Mouse (Mus musculus) forebrain, embryonic 12.5 days (tissue): Measurements from ENCODE around the gene Trpv4. TPM values are rescaled to one million over a fixed set of nuclear protein-coding genes. Genes with fewer than 3 reads are reported as not detected.

Experiments
- ATAC-seq: fragments of 200-750 bp; cut with Nextera tagmentation; 2 replicates; pipeline ENCODE4 v1.8.0; 2017; ENCODE audit warnings: moderate TSS enrichment; ENCODE audit not compliant: low FRiP score
- H3K27ac ChIP-seq: fragments of 300-500 bp; sonication (generic); 2 replicates; pipeline ENCODE4 v1.5.1; 2016; ENCODE audit warnings: mild to moderate bottlenecking
- H3K27me3 ChIP-seq: fragments of 300-500 bp; sonication (generic); 2 replicates; pipeline ENCODE4 v1.6.1; 2016; ENCODE audit warnings: mild to moderate bottlenecking
- H3K36me3 ChIP-seq: fragments of 300-500 bp; sonication (generic); replicated peaks from 2 replicates; pipeline ENCODE4 v1.6.1; 2016; ENCODE audit warnings: mild to moderate bottlenecking
- H3K4me1 ChIP-seq: fragments of 300-500 bp; sonication (generic); 2 replicates; pipeline ENCODE4 v1.6.1; 2016
- H3K4me2 ChIP-seq: fragments of 300-500 bp; sonication (generic); 2 replicates; pipeline ENCODE4 v1.6.1; 2016; ENCODE audit warnings: mild to moderate bottlenecking, moderate library complexity
- H3K4me3 ChIP-seq: fragments of 300-500 bp; sonication (generic); replicated peaks from 2 replicates; pipeline ENCODE4 v1.5.1; 2016; ENCODE audit warnings: mild to moderate bottlenecking
- H3K9ac ChIP-seq: fragments of 300-500 bp; sonication (generic); 2 replicates; pipeline ENCODE4 v1.6.1; 2016; ENCODE audit warnings: mild to moderate bottlenecking
- H3K9me3 ChIP-seq: fragments of 300-500 bp; sonication (generic); 2 replicates; pipeline ENCODE4 v1.6.1; 2016
- WGBS: fragments of 180-500 bp; shearing (Covaris S2); methylation state at CpG from one replicate; pipeline ENCODE4 v1.1.7; 2016; 5-methylcytosine and 5-hydroxymethylcytosine counted together
- polyA plus RNA-seq: library from polyadenylated mRNA; unstranded; fragments of >200 nt; fragmentation: Nextera tagmentation; extraction: Ambion mirVana; gene quantifications from 2 replicates; pipeline ENCODE4 v1.2.1, GENCODE M21; 2016

The Trpv4 gene
- polyA plus RNA-seq, 1 experiment from 2014 or later: 0.69 TPM

DNA sequence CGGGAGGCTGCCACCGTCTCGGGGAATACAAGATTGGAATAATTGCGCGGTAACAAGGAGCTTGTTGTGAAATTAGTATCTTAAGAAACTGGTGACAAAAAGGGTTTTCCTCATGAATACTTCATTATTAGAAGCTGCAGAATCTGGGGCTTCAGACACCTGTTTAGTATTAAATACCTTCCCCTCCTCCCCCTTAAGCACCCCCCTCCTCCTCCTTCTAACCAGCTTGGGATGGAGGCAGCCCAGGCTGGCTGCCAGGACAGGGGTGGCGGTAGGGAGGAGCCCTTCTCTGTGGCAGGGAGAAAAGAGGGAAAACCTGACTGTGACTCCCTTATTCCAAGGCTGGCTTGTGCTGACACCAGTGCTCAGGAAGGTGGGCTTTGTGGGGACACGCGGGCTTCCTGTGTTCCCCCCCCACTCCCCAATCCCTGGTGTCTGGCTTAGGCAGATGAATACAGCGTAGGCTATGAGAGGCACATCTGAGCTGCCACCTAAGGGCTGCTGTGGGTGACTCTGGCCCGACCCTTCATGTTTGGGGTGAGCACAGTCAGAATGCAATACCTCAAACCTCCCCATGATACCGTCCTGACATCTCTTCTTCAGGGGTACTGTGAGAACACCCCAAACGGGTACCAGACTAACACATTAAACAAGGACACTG, 64.9 kb downstream of the Trpv4 start:
- Histone ChIP-seq H3K9me3 (no peaks in the 10 kb centered on the region), H3K27ac (peak overlapping the region; percentile 77), H3K36me3 (peaks cover 16% of the 10 kb centered on the region), H3K27me3 (peaks cover 9% of the 10 kb centered on the region; the same call in 1 of the 2 replicates), H3K4me2 (peak overlapping the region; percentile 32), H3K4me3 (no peak overlapping the region), H3K9ac (no peak overlapping the region), H3K4me1 (peaks cover 87% of the 10 kb centered on the region)
- 41% methylated on average over 12 of the region's 12 CpGs for WGBS
- peak; percentile 39; the same call in 1 of the 2 replicates for ATAC-seq

DNA sequence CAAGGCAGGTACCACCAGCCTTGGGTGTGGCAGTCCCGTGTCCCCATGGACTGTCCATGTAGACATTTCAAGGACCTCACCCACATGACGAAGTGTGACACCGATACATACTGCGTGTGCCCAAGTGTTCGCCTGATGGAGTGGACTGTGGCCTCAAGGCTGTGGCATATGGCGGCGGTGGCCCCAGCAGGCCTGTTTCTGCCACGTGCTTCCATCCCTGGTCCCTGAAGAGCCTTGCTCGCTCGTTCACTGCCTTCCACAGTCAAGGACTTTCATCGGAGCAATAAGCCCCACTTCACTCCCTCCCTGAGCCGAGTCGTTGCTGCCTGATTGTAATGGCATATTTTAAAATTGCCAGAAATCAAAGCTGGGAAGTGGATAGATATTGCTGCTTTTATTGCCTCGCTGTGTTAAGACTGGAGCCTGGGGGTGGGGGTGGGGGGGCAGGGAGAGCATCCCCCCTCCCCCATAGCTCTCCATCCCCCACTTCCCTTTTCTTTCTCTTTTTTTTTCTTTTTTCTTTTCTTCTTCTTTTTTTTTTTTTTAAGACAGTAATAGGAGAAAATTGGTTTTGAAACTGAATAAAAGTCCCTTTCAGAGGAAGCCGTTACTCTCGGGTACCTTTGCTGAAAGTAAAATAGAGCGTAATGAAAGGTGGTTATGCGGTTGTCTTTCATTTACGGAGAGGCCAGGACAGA, 65.6 kb downstream of the Trpv4 start:
- ATAC-seq: no peak
- Histone ChIP-seq H3K4me3 (no peak overlapping the region), H3K4me2 (peak overlapping the region; percentile 32; the same call in 1 of the 2 replicates), H3K36me3 (peaks cover 16% of the 10 kb centered on the region), H3K27ac (peak overlapping the region; percentile 79), H3K9ac (no peak overlapping the region), H3K27me3 (peaks cover 9% of the 10 kb centered on the region; the same call in 1 of the 2 replicates), H3K4me1 (peaks cover 94% of the 10 kb centered on the region), H3K9me3 (no peaks in the 10 kb centered on the region)
- 35% methylated on average over 19 of the region's 19 CpGs for WGBS

DNA sequence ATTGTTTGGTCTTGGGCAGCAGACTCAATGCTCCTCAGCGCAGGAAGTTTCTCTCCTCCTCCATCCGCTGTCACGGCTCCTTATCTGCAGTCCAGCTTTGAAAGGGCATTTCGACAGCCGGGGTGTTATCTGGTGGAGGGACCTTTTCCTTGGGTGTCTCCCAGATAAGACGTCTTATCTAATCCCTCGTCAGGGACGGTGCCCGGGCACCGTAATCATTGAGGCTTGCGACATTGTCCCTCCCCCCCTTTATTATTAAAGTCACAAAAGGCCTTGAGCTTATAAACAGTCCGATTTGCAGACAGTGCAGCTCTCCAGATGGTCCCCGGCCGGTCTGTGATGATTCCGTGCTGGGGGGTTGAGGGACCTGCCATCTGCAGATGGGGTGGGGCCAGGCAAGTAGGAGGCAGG, 67.1 kb downstream of the Trpv4 start:
- H3K4me2 ChIP-seq: peak overlapping the region; percentile 17; the same call in 1 of the 2 replicates
- H3K27me3 ChIP-seq: peaks cover 16% of the 10 kb centered on the region; the same call in 1 of the 2 replicates
- ATAC-seq: no peak
- H3K4me3 ChIP-seq: no peak overlapping the region
- H3K27ac ChIP-seq: peak overlapping the region; percentile 79
- H3K36me3 ChIP-seq: peaks cover 16% of the 10 kb centered on the region
- no peaks in the 10 kb centered on the region for H3K9me3 ChIP-seq
- 41% methylated on average over 15 of the region's 15 CpGs for WGBS
- H3K9ac ChIP-seq: peak overlapping the region; percentile 7; the same call in 1 of the 2 replicates
- peaks cover 93% of the 10 kb centered on the region for H3K4me1 ChIP-seq

DNA sequence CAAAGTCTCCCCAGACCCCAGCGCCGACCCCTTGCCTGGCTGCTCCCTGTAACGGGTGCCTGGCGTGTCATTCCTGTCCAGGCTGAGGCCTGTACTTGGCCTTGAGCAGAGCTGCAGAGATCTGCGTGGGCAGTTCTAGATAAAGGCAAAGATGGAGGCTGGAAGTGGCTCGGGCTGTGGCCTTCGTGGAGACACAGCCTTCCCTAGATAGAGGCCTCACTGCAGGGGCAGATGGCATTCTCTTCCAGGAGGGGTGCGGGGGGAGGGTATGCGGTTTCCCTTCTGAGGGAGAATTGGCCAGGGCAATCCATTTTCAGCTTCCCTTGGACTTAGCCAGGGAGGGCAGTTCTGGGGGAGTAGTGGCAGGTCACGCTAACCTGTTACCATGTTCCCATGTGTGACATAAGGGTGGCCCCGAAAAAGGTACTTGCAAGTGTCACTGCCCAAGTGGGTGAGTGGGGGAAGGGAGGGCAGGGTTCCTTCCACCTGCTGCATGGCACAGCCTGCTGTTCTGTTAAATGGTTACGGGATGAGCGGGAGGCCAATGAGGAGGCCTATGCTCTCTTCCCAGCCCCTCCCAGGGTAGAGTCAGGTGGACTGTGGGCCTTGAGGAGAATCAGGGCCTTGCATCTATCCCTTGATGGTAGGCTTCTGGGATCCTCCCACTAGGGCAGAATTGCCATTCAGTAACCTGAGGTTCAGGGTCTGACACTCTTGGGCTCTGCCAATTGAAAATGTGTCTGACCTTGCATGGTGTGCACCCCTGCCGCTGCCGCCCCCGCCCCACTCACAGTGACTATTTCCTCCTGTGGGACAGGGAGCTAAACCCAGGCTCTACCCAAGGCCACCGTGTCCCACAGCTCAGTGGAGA, 67.9 kb downstream of the Trpv4 start:
- no peak for ATAC-seq
- Histone ChIP-seq H3K4me2 (peak overlapping the region; percentile 17; the same call in 1 of the 2 replicates), H3K4me1 (peaks cover 97% of the 10 kb centered on the region), H3K4me3 (no peak overlapping the region), H3K9ac (0 out of 2 replicates have a peak overlapping the region, but pooled peaks have one; percentile 12), H3K9me3 (no peaks in the 10 kb centered on the region), H3K27ac (peak overlapping the region; percentile 79), H3K36me3 (peaks cover 8% of the 10 kb centered on the region), H3K27me3 (peaks cover 21% of the 10 kb centered on the region; the same call in 1 of the 2 replicates)
- 82% methylated on average over 17 of the region's 17 CpGs for WGBS

DNA sequence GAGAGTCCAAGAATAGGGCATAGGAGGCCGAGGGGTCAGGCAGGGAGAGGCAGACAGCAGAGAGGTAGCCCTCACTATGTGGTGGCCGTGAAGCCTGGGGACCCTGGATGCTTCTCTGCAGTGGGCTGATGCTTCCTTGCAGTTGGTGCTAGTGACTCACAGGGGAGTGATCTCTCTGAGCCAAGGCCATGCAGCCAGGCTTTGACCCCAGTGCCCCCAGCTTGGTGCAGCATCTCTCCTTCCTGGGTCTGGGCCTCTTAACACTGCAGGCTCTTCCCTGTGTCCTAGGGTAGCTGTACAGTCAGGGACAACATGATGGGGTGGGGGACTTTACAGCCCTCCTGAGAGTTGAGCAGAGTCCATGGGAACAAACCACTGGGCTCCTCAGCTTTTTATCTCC, 68.8 kb downstream of the Trpv4 start:
- Histone ChIP-seq H3K9ac (peak overlapping the region; percentile 12; the same call in 1 of the 2 replicates), H3K9me3 (no peaks in the 10 kb centered on the region), H3K27ac (peak overlapping the region; percentile 68), H3K4me1 (peaks cover 98% of the 10 kb centered on the region), H3K4me3 (no peak overlapping the region), H3K27me3 (peaks cover 26% of the 10 kb centered on the region), H3K4me2 (no peak overlapping the region), H3K36me3 (0 out of 2 replicates have a peak, but pooled peaks cover 2% of the 10 kb centered on the region)
- ATAC-seq: 0 out of 2 replicates have a peak, but pooled peaks have one; percentile 0
- WGBS: 31% methylated on average over 2 of the region's 2 CpGs

DNA sequence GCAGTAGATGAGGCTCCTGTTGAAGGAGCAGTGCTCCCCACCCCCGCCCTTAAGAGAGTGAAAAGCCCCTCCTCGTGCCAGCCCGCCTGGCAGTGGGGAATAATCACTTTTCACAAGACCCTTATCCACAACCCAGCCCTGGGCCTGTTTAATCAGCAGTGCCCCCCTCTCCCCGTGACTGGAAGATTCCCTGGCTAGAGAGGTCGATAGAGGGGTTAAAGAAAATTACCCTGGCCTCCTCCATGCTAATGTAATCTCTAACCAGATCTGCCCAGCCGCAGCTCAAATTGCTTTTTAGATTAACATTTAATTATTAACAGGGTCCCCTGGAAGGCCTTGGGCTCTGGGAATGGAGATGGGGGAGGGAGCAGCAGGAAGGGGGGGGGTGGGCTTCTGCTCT, 69.2 kb downstream of the Trpv4 start:
- H3K36me3 ChIP-seq: no peaks in the 10 kb centered on the region
- peak; percentile 18 for ATAC-seq
- no peaks in the 10 kb centered on the region for H3K9me3 ChIP-seq
- peaks cover 98% of the 10 kb centered on the region for H3K4me1 ChIP-seq
- peaks cover 25% of the 10 kb centered on the region for H3K27me3 ChIP-seq
- 16% methylated on average over 6 of the region's 6 CpGs for WGBS
- peak overlapping the region; percentile 68 for H3K27ac ChIP-seq
- no peak overlapping the region for H3K4me2 ChIP-seq
- H3K9ac ChIP-seq: no peak overlapping the region; the same call in 1 of the 2 replicates
- H3K4me3 ChIP-seq: no peak overlapping the region

DNA sequence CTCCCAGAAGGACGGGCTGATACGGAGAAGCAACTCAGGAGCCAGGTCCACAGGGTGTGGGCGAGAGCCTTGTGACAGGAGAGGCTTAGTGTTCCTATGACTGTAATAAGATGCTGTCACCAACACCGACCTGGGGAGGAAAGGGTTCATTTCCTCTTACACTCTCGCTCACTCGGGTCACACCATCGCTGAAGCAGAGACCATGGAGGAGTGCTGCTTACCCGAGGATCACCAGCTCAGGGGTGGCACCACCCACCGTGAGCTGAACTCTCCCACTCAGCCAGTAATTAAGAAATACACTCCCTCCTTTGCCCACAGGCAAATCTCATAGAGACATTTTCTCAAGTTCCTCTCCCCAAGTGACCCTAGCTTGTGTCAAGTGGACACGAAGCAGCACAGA, 69.8 kb downstream of the Trpv4 start:
- Histone ChIP-seq H3K9me3 (no peaks in the 10 kb centered on the region), H3K4me2 (no peak overlapping the region), H3K4me1 (peaks cover 98% of the 10 kb centered on the region), H3K36me3 (no peaks in the 10 kb centered on the region), H3K9ac (peak overlapping the region; percentile 17; the same call in 1 of the 2 replicates), H3K4me3 (no peak overlapping the region), H3K27me3 (peaks cover 30% of the 10 kb centered on the region), H3K27ac (peak overlapping the region; percentile 68)
- ATAC-seq: no peak
- 58% methylated on average over 10 of the region's 10 CpGs for WGBS

DNA sequence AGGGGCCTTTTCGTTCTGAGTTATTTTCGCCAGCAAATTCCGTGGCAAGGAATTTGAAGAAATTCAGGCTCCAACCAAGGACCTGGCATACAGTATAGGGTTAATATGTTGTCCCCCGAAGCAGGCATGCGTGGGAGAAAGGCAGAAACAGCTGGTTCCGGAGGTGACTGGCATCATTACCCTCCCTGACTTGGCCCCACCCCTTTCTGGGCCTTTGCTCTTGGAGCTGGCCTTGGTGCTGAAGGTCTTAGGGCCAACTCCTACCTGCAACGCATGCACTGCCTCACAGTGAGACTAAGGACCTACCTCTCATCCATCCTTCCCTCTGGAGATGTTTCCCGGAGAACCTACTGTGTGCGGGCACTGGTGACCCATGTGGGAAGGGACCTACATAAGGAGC, 70.3 kb downstream of the Trpv4 start:
- H3K27ac ChIP-seq: peak overlapping the region; percentile 68
- no peak overlapping the region for H3K9ac ChIP-seq
- no peak overlapping the region for H3K4me2 ChIP-seq
- WGBS: 50% methylated on average over 9 of the region's 9 CpGs
- H3K36me3 ChIP-seq: no peaks in the 10 kb centered on the region
- no peaks in the 10 kb centered on the region for H3K9me3 ChIP-seq
- no peak for ATAC-seq
- no peak overlapping the region for H3K4me3 ChIP-seq
- peaks cover 98% of the 10 kb centered on the region for H3K4me1 ChIP-seq
- H3K27me3 ChIP-seq: peaks cover 35% of the 10 kb centered on the region

DNA sequence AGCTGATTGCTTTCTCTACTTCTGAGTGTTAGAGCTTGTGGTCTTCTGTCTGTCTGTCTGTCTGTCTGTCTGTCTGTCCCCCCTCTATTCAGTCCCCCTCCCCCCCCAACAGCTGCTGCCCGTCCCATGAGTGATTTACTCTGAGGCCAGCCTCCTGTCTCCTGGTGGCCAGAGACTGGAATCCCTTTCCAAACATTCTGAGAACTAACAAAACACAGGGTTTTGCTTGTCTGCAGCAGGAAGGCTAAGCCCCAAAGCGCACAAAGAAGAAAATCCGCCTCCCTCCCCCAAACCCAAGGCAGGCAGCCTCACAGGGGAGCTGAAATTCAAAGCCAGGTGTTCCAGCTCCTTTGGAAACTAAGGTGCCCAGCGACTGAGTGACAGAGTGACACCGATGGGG, 72.5 kb downstream of the Trpv4 start:
- Histone ChIP-seq H3K4me3 (no peak overlapping the region), H3K4me2 (peak overlapping the region; percentile 13; the same call in 1 of the 2 replicates), H3K4me1 (peaks cover 93% of the 10 kb centered on the region), H3K36me3 (no peaks in the 10 kb centered on the region), H3K27me3 (peaks cover 38% of the 10 kb centered on the region), H3K27ac (peak overlapping the region; percentile 58), H3K9me3 (no peaks in the 10 kb centered on the region), H3K9ac (peak overlapping the region; percentile 29)
- WGBS: 6% methylated on average over 5 of the region's 5 CpGs
- no peak for ATAC-seq

DNA sequence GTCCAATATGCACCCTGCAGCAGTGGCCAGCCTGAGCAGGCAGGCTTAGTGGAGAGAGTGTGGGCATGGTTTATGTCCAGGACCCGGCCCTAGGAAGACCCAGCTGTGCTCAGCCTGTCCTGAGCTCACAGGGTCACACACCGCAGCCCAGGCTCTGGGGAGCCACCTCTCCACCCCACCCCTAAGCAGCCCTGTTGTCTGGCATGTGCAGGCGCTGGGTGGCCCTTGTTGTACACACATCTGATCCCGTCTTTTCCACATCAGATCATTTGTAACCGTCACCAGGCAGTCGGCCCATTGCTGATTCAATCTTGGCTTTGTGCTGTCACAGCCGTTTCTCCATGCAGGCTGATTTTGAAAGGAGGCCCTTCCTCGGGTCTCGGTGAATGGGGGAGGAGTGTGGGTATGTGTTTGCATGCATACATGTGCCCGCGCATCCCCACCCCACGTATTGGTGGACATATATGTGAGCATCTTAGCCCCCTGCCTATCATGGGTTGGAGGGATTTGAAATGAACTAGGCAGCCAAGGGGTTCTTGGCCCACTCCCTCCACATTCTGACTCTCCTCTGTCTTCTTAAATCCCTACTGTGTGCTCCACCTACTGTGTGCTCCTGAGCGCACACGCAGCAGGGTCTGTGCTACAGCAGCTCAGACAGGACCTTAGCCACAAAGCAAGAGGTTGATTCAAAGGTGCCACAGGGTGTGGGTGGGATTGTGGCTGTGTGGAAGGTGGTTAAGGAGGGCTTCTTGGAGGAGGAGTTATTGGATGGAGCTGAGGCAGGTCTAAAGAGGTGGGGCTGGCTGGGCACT, 73.7 kb downstream of the Trpv4 start:
- 31% methylated on average over 14 of the region's 14 CpGs for WGBS
- no peak overlapping the region for H3K9ac ChIP-seq
- no peak overlapping the region for H3K4me3 ChIP-seq
- no peaks in the 10 kb centered on the region for H3K36me3 ChIP-seq
- H3K9me3 ChIP-seq: no peaks in the 10 kb centered on the region
- H3K4me1 ChIP-seq: peaks cover 89% of the 10 kb centered on the region
- peaks cover 38% of the 10 kb centered on the region for H3K27me3 ChIP-seq
- peak; percentile 33; the same call in 1 of the 2 replicates for ATAC-seq
- H3K27ac ChIP-seq: peak overlapping the region; percentile 50; the same call in 1 of the 2 replicates
- no peak overlapping the region for H3K4me2 ChIP-seq

DNA sequence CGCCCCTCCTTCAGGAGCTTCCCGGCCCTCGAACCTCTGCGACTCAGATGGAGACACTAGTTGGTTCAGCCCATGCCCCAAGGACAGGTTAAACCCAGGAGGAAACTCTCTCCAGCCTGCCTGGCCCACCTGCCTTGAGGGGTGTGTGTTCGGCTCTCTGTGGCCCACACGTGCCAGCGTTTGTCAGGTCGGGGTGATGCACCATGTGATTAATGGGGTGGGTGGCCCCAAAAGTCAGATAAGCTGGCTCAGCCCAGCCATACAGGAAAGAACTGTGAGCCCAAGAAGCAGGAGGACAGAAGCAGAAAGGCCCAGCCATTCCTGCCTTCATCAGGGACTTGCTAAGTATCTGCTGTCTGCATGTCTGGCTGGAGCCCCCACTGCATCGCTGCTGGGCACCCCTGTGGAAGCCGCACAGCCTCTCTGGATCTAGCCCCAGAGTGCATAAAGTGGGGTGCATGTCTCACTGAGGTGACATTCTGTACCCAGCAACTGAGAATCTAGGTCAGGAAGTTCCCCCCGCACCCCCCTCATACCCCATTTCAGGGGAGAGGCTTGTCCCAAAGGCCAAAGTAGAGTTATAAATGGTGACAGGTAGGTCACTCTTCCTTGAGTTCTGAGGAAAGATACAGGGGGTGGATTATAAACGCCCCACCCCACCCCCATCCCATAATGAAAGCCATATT, 74.6 kb downstream of the Trpv4 start:
- Histone ChIP-seq H3K9me3 (no peaks in the 10 kb centered on the region), H3K27ac (no peak overlapping the region), H3K9ac (no peak overlapping the region), H3K4me1 (peaks cover 88% of the 10 kb centered on the region), H3K4me2 (no peak overlapping the region), H3K36me3 (no peaks in the 10 kb centered on the region), H3K27me3 (peaks cover 38% of the 10 kb centered on the region), H3K4me3 (no peak overlapping the region)
- no peak for ATAC-seq
- 85% methylated on average over 12 of the region's 12 CpGs for WGBS
